Mouse (Mus musculus): Measurements from ENCODE around the gene Zfp652. TPM values are rescaled to one million over a fixed set of nuclear protein-coding genes. Genes with fewer than 3 reads are reported as not detected.
"Not testable (repeated sequence)": the region's sequence is repeated elsewhere in the genome, so short reads cannot be mapped to it uniquely, and the experiment has no call there.

Zfp652 gene
- 26.4 TPM for polyA plus RNA-seq (2021)

- H3K27me3 ChIP-seq = no peaks in the 10 kb centered on the region
- ChIA-PET CTCF (interaction anchor here (0.9 kb wide), 1 partner anchor 15 kb away, joined by 3 read pairs; no protein-coding TSS in a partner anchor), POLR2A (interaction anchor here (0.9 kb wide), 1 partner anchor 22 kb away, joined by 4 read pairs; no protein-coding TSS in a partner anchor)
- DNase-seq (ENCODE audit: low read depth, low spot score) (peak; percentile 48), ATAC-seq (peak; percentile 86)
- in situ Hi-C loops (cut with MboI; ENCODE audit: low pct_unique_long_range_greater_than_20kb) = no loop called here
- TF ChIP-seq CTCF (IDR thresholded peaks at IDR 0.05) = no peak
Measured at GRCm38 (mm10) chr11:95712563-95713224, at the start of gene Zfp652. Gene Zfp652 (plus strand): TSS chr11:95712673.

- in situ Hi-C loops (cut with MboI; ENCODE audit: low pct_unique_long_range_greater_than_20kb) = no loop called here
- peak; percentile 95 for DNase-seq (ENCODE audit: low read depth, low spot score)
- ChIA-PET CTCF (interaction anchor here (0.7 kb wide), 1 partner anchor 17 kb away, joined by 3 read pairs; no protein-coding TSS in a partner anchor), POLR2A (interaction anchor here (1.0 kb wide), 1 partner anchor 273 kb away, joined by 3 read pairs; no protein-coding TSS in a partner anchor)
- H3K27me3 ChIP-seq = peaks cover 2% of the 10 kb centered on the region
- peak; percentile 90 for ATAC-seq
- no peak for TF ChIP-seq CTCF (IDR thresholded peaks at IDR 0.05)
Measured at GRCm38 (mm10) chr11:95666529-95667149, 45.8 kb upstream of the Zfp652 start, which contains the start of gene Phb. Gene Phb (plus strand): TSS chr11:95666957.

GRCm38 (mm10) chr11:95667177-95667576, 45.3 kb upstream of the Zfp652 start:
- no peak for TF ChIP-seq CTCF (IDR thresholded peaks at IDR 0.05)
- in situ Hi-C loops (cut with MboI; ENCODE audit: low pct_unique_long_range_greater_than_20kb) = no loop called here
- no peaks in the 10 kb centered on the region for H3K27me3 ChIP-seq
- DNase-seq (ENCODE audit: low read depth, low spot score) (no peak), ATAC-seq (no peak)
- ChIA-PET CTCF (interaction anchor here (0.7 kb wide), 1 partner anchor 16 kb away, joined by 3 read pairs; no protein-coding TSS in a partner anchor), POLR2A (interaction anchor here (1.0 kb wide), 1 partner anchor 274 kb away, joined by 3 read pairs; no protein-coding TSS in a partner anchor)

GRCm38 (mm10) chr11:95668086-95668485, 44.4 kb upstream of the Zfp652 start:
- POLR2A ChIA-PET = interaction anchor here (0.5 kb wide), 1 partner anchor 265 kb away, joined by 4 read pairs; no protein-coding TSS in a partner anchor
- ATAC-seq; CTCF ChIA-PET; DNase-seq (ENCODE audit: low read depth, low spot score); H3K27me3 ChIP-seq; in situ Hi-C loops (cut with MboI; ENCODE audit: low pct_unique_long_range_greater_than_20kb): not testable (repeated sequence)
- peak; percentile 73 for TF ChIP-seq CTCF (IDR thresholded peaks at IDR 0.05)

- in situ Hi-C loops (cut with MboI; ENCODE audit: low pct_unique_long_range_greater_than_20kb) = no loop called here
Measured at GRCm38 (mm10) chr11:95675498-95675897, 37.0 kb upstream of the Zfp652 start.

GRCm38 (mm10) chr11:95676307-95676706, 36.2 kb upstream of the Zfp652 start:
- CTCF ChIA-PET = no interaction called here
- no peak for DNase-seq (ENCODE audit: low read depth, low spot score)
- no peaks in the 10 kb centered on the region for H3K27me3 ChIP-seq
- POLR2A ChIA-PET = no interaction called here
- ATAC-seq = no peak
- in situ Hi-C loops (cut with MboI; ENCODE audit: low pct_unique_long_range_greater_than_20kb) = no loop called here
- peak; percentile 62 for TF ChIP-seq CTCF (IDR thresholded peaks at IDR 0.05)

More at GRCm38 (mm10) chr11:95675498-95675897, 37.0 kb upstream of the Zfp652 start:
- ChIA-PET POLR2A (no interaction called here), CTCF (no interaction called here)
- H3K27me3 ChIP-seq = no peaks in the 10 kb centered on the region
- no peak for ATAC-seq
- no peak for TF ChIP-seq CTCF (IDR thresholded peaks at IDR 0.05)
- no peak for DNase-seq (ENCODE audit: low read depth, low spot score)

- ChIA-PET CTCF (interaction anchor here (0.8 kb wide), 1 partner anchor 21 kb away, joined by 3 read pairs; no protein-coding TSS in a partner anchor), POLR2A (no interaction called here)
- in situ Hi-C loops (cut with MboI; ENCODE audit: low pct_unique_long_range_greater_than_20kb) = no loop called here
- H3K27me3 ChIP-seq = no peaks in the 10 kb centered on the region
- DNase-seq (ENCODE audit: low read depth, low spot score) (no peak), ATAC-seq (no peak)
- no peak for TF ChIP-seq CTCF (IDR thresholded peaks at IDR 0.05)
Measured at GRCm38 (mm10) chr11:95677925-95678701, 34.4 kb upstream of the Zfp652 start.

GRCm38 (mm10) chr11:95681995-95682601, 30.4 kb upstream of the Zfp652 start:
- DNase-seq (ENCODE audit: low read depth, low spot score) (no peak), ATAC-seq (no peak)
- no peaks in the 10 kb centered on the region for H3K27me3 ChIP-seq
- no peak for TF ChIP-seq CTCF (IDR thresholded peaks at IDR 0.05)
- in situ Hi-C loops (cut with MboI; ENCODE audit: low pct_unique_long_range_greater_than_20kb) = no loop called here
- CTCF ChIA-PET = no interaction called here
- POLR2A ChIA-PET = no interaction called here

- CTCF ChIA-PET = interaction anchor here (1.0 kb wide), 1 partner anchor 16 kb away, joined by 3 read pairs; the partner anchor contains the start of gene Phb
- in situ Hi-C loops (cut with MboI; ENCODE audit: low pct_unique_long_range_greater_than_20kb) = no loop called here
- POLR2A ChIA-PET = no interaction called here
- no peak for DNase-seq (ENCODE audit: low read depth, low spot score)
- ATAC-seq = no peak
- no peak for TF ChIP-seq CTCF (IDR thresholded peaks at IDR 0.05)
- no peaks in the 10 kb centered on the region for H3K27me3 ChIP-seq
Measured at GRCm38 (mm10) chr11:95682946-95683345, 29.5 kb upstream of the Zfp652 start.

- no peak for DNase-seq (ENCODE audit: low read depth, low spot score)
- POLR2A ChIA-PET = no interaction called here
- no peaks in the 10 kb centered on the region for H3K27me3 ChIP-seq
- ATAC-seq = peak; percentile 45
- in situ Hi-C loops (cut with MboI; ENCODE audit: low pct_unique_long_range_greater_than_20kb) = loop anchor here (5.0 kb wide), 1 partner anchor 66 kb away; no protein-coding TSS in a partner anchor
- CTCF ChIA-PET = interaction anchor here (1.4 to 5.6 kb wide), 3 partner anchors 22 to 77 kb away, joined by 5 to 32 read pairs (median 6); no protein-coding TSS in a partner anchor
- TF ChIP-seq CTCF (IDR thresholded peaks at IDR 0.05) = peak; percentile 94
Measured at GRCm38 (mm10) chr11:95686031-95686430, 26.4 kb upstream of the Zfp652 start.
